Mouse (Mus musculus): Measurements from ENCODE around the gene Dagla. TPM values are rescaled to one million over a fixed set of nuclear protein-coding genes. Genes with fewer than 3 reads are reported as not detected.

Gene Dagla
- total RNA-seq (2023), result 0.09 TPM in 1 of 4 replicates, not detected in the others

GRCm38 (mm10) chr19:10304810-10305544, at the start of gene Dagla:
Dagla (minus strand) TSS chr19:10304877.

GRCm38 (mm10) chr19:10240654-10241305, 63.9 kb downstream of the Dagla start, which contains the start of gene Myrf:
Myrf (minus strand) TSS chr19:10240748.

GRCm38 (mm10) chr19:10203848-10204615, 100.6 kb downstream of the Dagla start, which contains the start of the genes Tmem258 and Fen1:
Tmem258 (plus strand) TSS chr19:10204014.
Fen1 (minus strand) TSS chr19:10204169.

Other genes starting within 250 kb of the Dagla start
- 0.27 to 1.4 TPM (median 0.86 TPM) in 4 replicates for gene Fads2, start 203.1 kb downstream of the Dagla start, total RNA-seq (2023)
- gene Fads1, start 122.0 kb downstream of the Dagla start, total RNA-seq (2023), result 3.3 to 5.7 TPM (median 4.3 TPM) in 4 replicates
- 86.3 to 98.5 TPM (median 92.6 TPM) in 4 replicates for gene Tmem258, start 100.9 kb downstream of the Dagla start, total RNA-seq (2023)
- 28.4 to 35.4 TPM (median 29.7 TPM) in 4 replicates for gene Fen1, start 100.7 kb downstream of the Dagla start, total RNA-seq (2023)
- gene Myrf, start 64.1 kb downstream of the Dagla start, total RNA-seq (2023), result 0.24 TPM in 1 of 4 replicates, not detected in the others
- not detected in 4 replicates for gene Syt7, start 84.2 kb upstream of the Dagla start, total RNA-seq (2023)
- 1.5 to 3.5 TPM (median 1.8 TPM) in 4 replicates for gene Lrrc10b, start 152.6 kb upstream of the Dagla start, total RNA-seq (2023)
- gene Ppp1r32, start 178.1 kb upstream of the Dagla start, total RNA-seq (2023), result 5.1 to 6.7 TPM (median 5.9 TPM) in 4 replicates
- 172 to 176 TPM (median 175 TPM) in 4 replicates for gene Cpsf7, start 220.4 kb upstream of the Dagla start, total RNA-seq (2023)
- gene Sdhaf2, start 221.3 kb upstream of the Dagla start, total RNA-seq (2023), result 55.9 to 71.1 TPM (median 63.4 TPM) in 4 replicates

All from B cell, adult 62 days (primary cell).